Mouse (Mus musculus) heart, adult 10 weeks (tissue): Measurements from ENCODE around the gene Wnt3a. TPM values are rescaled to one million over a fixed set of nuclear protein-coding genes. Genes with fewer than 3 reads are reported as not detected.

Experiments
- polyA plus RNA-seq: library from polyadenylated mRNA; stranded (reverse); fragments of 350-450 nt; fragmentation: Illumina TruSeq; extraction: RNeasy Lipid Tissue Mini Kit (QIAGEN cat#74804); gene quantifications from one replicate; pipeline ENCODE4 v1.2.3, GENCODE M21; 2014; ENCODE audit warnings: low read depth, low replicate concordance

Wnt3a gene
- not detected for polyA plus RNA-seq

DNA sequence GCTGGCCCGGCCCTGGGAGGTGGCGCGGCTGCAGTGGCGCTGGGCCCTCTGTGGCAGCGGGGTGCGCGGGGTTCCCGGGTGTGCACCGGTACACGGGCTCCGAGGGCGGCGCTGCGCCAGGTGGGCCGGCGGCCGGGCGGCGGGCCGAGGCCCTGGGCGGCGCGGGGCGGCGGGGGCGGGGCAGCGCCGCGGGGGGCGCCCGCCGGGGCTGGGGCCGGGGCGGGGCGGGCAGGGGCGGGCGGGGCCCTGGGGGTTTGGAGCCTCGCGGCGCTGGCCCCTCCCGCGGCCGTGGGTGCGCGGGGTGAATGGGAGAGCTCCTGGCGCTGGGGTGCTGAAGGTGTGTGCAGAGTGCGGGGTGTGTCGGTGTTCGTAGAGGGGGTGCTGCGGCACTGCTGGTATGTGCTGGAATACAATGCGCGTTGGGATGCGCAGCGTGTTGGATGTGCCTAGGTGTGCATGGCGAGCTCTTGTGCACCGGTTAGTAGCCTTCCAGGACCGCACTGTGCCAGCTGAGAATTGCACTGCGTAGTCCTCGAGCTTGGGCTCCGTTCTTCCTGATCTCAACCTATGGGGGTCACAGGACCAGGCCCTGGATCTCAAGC, at the start of gene Wnt3a:
Gene Wnt3a, minus strand, starts transcription at position 51 of the 602 bp plus-strand sequence.

GRCm38 (mm10) chr11:59306461-59307421, 16.2 kb upstream of the Wnt3a start, which contains the start of gene Wnt9a:
Wnt9a (plus strand) TSS chr11:59306928.

GRCm38 (mm10) chr11:59228122-59228953, 62.2 kb downstream of the Wnt3a start, which contains the start of gene Arf1:
Arf1 (minus strand) TSS chr11:59228270.

DNA sequence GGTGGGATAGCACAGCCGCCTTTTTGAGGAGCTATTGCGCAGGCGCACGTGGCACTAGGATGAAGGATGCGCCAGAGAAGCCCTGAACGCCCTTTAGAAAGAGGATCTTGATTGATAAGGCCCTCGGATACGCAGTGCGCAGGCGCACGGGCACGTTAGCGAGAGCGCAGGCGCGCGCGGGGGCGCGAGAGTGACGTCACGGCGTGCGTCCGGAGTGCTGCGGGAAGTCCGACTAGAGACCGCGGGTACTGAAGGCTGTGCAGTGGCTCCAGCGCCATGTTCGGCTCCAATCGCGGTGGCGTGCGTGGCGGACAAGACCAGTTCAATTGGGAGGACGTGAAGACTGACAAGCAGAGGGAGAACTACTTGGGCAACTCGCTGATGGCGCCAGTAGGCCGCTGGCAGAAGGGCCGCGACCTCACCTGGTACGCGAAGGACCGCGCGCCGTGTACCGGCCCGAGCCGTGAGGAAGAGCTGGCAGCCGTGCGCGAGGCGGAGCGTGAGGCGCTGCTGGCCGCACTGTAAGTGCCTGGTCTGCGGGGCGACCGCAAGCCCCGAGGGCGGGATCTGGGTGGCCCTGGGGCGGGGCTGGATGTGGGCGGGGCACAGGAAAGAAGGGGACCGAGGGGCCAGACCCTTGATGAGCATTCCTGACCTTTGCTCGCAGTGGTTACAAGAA, 82.3 kb downstream of the Wnt3a start, which contains the start of gene 2310033P09Rik:
Gene 2310033P09Rik, plus strand, starts transcription at position 169 of the 679 bp plus-strand sequence.

DNA sequence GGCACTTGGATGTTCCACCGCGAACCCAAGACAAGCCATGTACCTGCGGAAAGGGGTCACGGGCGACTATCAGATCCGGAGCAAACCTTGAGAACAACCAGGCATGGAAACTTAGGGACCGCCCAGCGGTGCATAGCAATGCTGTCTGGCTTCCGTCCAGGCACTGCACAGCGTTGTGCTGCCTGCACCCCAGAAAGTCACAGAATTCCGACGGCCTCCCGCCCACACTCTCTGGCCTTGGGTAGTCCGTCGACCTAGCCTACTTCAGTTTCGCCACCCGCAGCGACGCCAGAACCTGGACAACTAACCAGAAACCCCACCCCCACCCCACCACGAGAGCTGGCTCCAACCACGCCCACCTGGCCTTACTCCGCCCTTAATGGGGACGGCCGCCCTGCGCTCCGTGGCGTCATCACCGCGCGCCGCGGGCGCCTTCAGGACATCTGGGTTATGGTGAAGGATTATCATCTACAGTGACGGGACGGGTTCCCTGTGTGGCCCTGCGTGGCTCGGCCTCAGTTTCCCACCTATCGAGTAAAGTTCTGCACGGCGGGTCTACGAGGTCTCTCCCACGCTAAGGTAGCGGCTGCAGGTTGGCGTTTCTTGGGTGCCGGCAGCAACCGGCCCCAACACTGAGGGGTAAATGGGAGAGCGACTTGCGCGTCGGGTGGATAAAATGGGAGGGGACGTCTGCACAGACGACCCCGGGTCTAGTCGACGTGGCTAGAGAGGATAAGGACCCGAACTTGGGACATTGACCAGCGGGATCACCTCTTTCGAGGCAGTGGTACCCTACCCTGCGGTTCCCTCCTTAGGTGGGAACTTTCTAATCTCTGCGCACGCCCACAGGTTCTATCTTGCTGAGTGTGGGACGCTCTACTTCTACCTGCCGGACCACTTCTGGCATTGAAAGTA, 88.2 kb downstream of the Wnt3a start, which contains the start of gene Mrpl55:
Gene Mrpl55, plus strand, starts transcription at position 406 of the 915 bp plus-strand sequence.

Other genes starting within 250 kb of the Wnt3a start
- 444 TPM for gene Obscn, start 154.3 kb downstream of the Wnt3a start, polyA plus RNA-seq
- 14.1 TPM for gene Iba57, start 127.0 kb downstream of the Wnt3a start, polyA plus RNA-seq
- gene Gjc2, start 107.5 kb downstream of the Wnt3a start, polyA plus RNA-seq: 0.55 TPM
- gene Guk1, start 98.5 kb downstream of the Wnt3a start, polyA plus RNA-seq: 107 TPM
- 135 TPM for gene Mrpl55, start 88.3 kb downstream of the Wnt3a start, polyA plus RNA-seq
- 11.9 TPM for gene 2310033P09Rik, start 82.4 kb downstream of the Wnt3a start, polyA plus RNA-seq
- 279 TPM for gene Arf1, start 62.5 kb downstream of the Wnt3a start, polyA plus RNA-seq
- gene Wnt9a, start 16.2 kb upstream of the Wnt3a start, polyA plus RNA-seq: 4.0 TPM
- gene Prss38, start 84.9 kb upstream of the Wnt3a start, polyA plus RNA-seq: not detected
- 11.3 TPM for gene Jmjd4, start 159.3 kb upstream of the Wnt3a start, polyA plus RNA-seq
- gene Snap47, start 160.4 kb upstream of the Wnt3a start, polyA plus RNA-seq: 46.1 TPM
- gene Zfp867, start 181.7 kb upstream of the Wnt3a start, polyA plus RNA-seq: 6.1 TPM
- gene Zkscan17, start 236.0 kb upstream of the Wnt3a start, polyA plus RNA-seq: 12.2 TPM